Mouse (Mus musculus) forebrain, embryonic 15.5 days (tissue): Measurements from ENCODE around the gene Tsga10ip. TPM values are rescaled to one million over a fixed set of nuclear protein-coding genes. Genes with fewer than 3 reads are reported as not detected.

ENCODE experiments used
- ATAC-seq: fragments of 200-750 bp; cut with Nextera tagmentation; replicated peaks from 2 replicates; pipeline ENCODE4 v1.8.0; 2017; ENCODE audit warnings: mild to moderate bottlenecking, moderate TSS enrichment, moderate library complexity
- H3K27ac ChIP-seq: fragments of 300-500 bp; sonication (generic); replicated peaks from 2 replicates; pipeline ENCODE4 v1.5.1; 2015; ENCODE audit warnings: mild to moderate bottlenecking, inconsistent platforms
- H3K27me3 ChIP-seq: fragments of 300-500 bp; sonication (generic); 2 replicates; pipeline ENCODE4 v1.6.1; 2015; ENCODE audit warnings: inconsistent platforms
- H3K36me3 ChIP-seq: fragments of 300-500 bp; sonication (generic); 2 replicates; pipeline ENCODE4 v1.6.1; 2015; ENCODE audit warnings: mild to moderate bottlenecking, inconsistent platforms
- H3K4me1 ChIP-seq: fragments of 300-500 bp; sonication (generic); 2 replicates; pipeline ENCODE4 v1.6.1; 2015; ENCODE audit warnings: inconsistent platforms
- H3K4me2 ChIP-seq: fragments of 300-500 bp; sonication (generic); replicated peaks from 2 replicates; pipeline ENCODE4 v1.6.1; 2015; ENCODE audit warnings: mild to moderate bottlenecking, inconsistent platforms
- H3K4me3 ChIP-seq: fragments of 300-500 bp; sonication (generic); 2 replicates; pipeline ENCODE4 v1.5.1; 2015; ENCODE audit warnings: mild to moderate bottlenecking, inconsistent platforms
- H3K9ac ChIP-seq: fragments of 300-500 bp; sonication (generic); replicated peaks from 2 replicates; pipeline ENCODE4 v1.6.1; 2015; ENCODE audit warnings: mild to moderate bottlenecking, inconsistent platforms
- H3K9me3 ChIP-seq: fragments of 300-500 bp; sonication (generic); 2 replicates; pipeline ENCODE4 v1.6.1; 2016; ENCODE audit warnings: inconsistent platforms
- WGBS: fragments of 180-500 bp; shearing (Covaris S2); methylation state at CpG from one replicate; pipeline ENCODE4 v1.1.7; 2015; ENCODE audit warnings: mixed read lengths; 5-methylcytosine and 5-hydroxymethylcytosine counted together
- polyA plus RNA-seq: library from polyadenylated mRNA; unstranded; fragments of >200 nt; fragmentation: Nextera tagmentation; extraction: Ambion mirVana; gene quantifications from 2 replicates; pipeline ENCODE4 v1.2.1, GENCODE M21; 2015

The Tsga10ip gene
- polyA plus RNA-seq, 1 experiment from 2014 or later: not detected

GRCm38 (mm10) chr19:5430408-5430807, 28.1 kb upstream of the Tsga10ip start:
- Histone ChIP-seq H3K9me3 (no peaks in the 10 kb centered on the region), H3K9ac (no peak overlapping the region), H3K27ac (no peak overlapping the region), H3K4me1 (peaks cover 24% of the 10 kb centered on the region), H3K36me3 (peaks cover 6% of the 10 kb centered on the region), H3K27me3 (0 out of 2 replicates have a peak, but pooled peaks cover 3% of the 10 kb centered on the region), H3K4me2 (no peak overlapping the region), H3K4me3 (no peak overlapping the region)
- WGBS: 56% methylated on average over 1 of the region's 1 CpGs
- ATAC-seq: no peak

- Histone ChIP-seq H3K9ac (no peak overlapping the region), H3K4me1 (peaks cover 24% of the 10 kb centered on the region), H3K27ac (no peak overlapping the region; the same call in 1 of the 2 replicates), H3K9me3 (no peaks in the 10 kb centered on the region), H3K4me2 (no peak overlapping the region), H3K36me3 (peaks cover 6% of the 10 kb centered on the region), H3K27me3 (0 out of 2 replicates have a peak, but pooled peaks cover under 1% of the 10 kb centered on the region), H3K4me3 (no peak overlapping the region)
- ATAC-seq: no peak
- 64% methylated on average over 8 of the region's 8 CpGs for WGBS
These were observed 27.5 kb upstream of the Tsga10ip start for GRCm38 (mm10) chr19:5429806-5430205.

GRCm38 (mm10) chr19:5429219-5429618, 26.9 kb upstream of the Tsga10ip start:
- Histone ChIP-seq H3K9ac (no peak overlapping the region), H3K4me3 (no peak overlapping the region), H3K36me3 (peaks cover 6% of the 10 kb centered on the region), H3K4me2 (no peak overlapping the region), H3K9me3 (no peaks in the 10 kb centered on the region), H3K27ac (no peak overlapping the region), H3K4me1 (peaks cover 24% of the 10 kb centered on the region), H3K27me3 (no peaks in the 10 kb centered on the region)
- ATAC-seq: no peak
- 84% methylated on average over 4 of the region's 4 CpGs for WGBS

GRCm38 (mm10) chr19:5428083-5428482, 25.8 kb upstream of the Tsga10ip start:
- no peak overlapping the region for H3K9ac ChIP-seq
- H3K4me2 ChIP-seq: no peak overlapping the region
- no peaks in the 10 kb centered on the region for H3K9me3 ChIP-seq
- H3K4me3 ChIP-seq: no peak overlapping the region
- peaks cover 6% of the 10 kb centered on the region for H3K36me3 ChIP-seq
- peaks cover 28% of the 10 kb centered on the region for H3K4me1 ChIP-seq
- H3K27me3 ChIP-seq: no peaks in the 10 kb centered on the region
- no peak overlapping the region for H3K27ac ChIP-seq
- 92% methylated on average over 2 of the region's 2 CpGs for WGBS
- no peak for ATAC-seq

GRCm38 (mm10) chr19:5426640-5427290, 24.4 kb upstream of the Tsga10ip start:
- Histone ChIP-seq H3K36me3 (peaks cover 12% of the 10 kb centered on the region), H3K27ac (no peak overlapping the region), H3K4me3 (no peak overlapping the region), H3K4me1 (peaks cover 42% of the 10 kb centered on the region), H3K9ac (no peak overlapping the region), H3K9me3 (no peaks in the 10 kb centered on the region), H3K4me2 (no peak overlapping the region), H3K27me3 (no peaks in the 10 kb centered on the region)
- ATAC-seq: no peak
- WGBS: 93% methylated on average over 13 of the region's 13 CpGs

GRCm38 (mm10) chr19:5425906-5426565, 23.7 kb upstream of the Tsga10ip start:
- peaks cover 13% of the 10 kb centered on the region for H3K36me3 ChIP-seq
- peak overlapping the region; percentile 87; the same call in 1 of the 2 replicates for H3K27ac ChIP-seq
- H3K9ac ChIP-seq: peak overlapping the region; percentile 89
- H3K27me3 ChIP-seq: no peaks in the 10 kb centered on the region
- H3K4me1 ChIP-seq: peaks cover 43% of the 10 kb centered on the region
- no peak for ATAC-seq
- peak overlapping the region; percentile 67 for H3K4me2 ChIP-seq
- WGBS: 91% methylated on average over 18 of the region's 18 CpGs
- no peaks in the 10 kb centered on the region for H3K9me3 ChIP-seq
- H3K4me3 ChIP-seq: peak overlapping the region; percentile 81

- Histone ChIP-seq H3K9me3 (no peaks in the 10 kb centered on the region), H3K27ac (peak within 1 kb of the TSS; percentile 87), H3K36me3 (peaks cover 19% of the 10 kb centered on the region), H3K9ac (peak within 1 kb of the TSS; percentile 89), H3K4me1 (peaks cover 43% of the 10 kb centered on the region), H3K4me2 (peak within 1 kb of the TSS; percentile 80), H3K4me3 (peak within 1 kb of the TSS; percentile 81), H3K27me3 (no peaks in the 10 kb centered on the region)
- WGBS: under 1% methylated on average over 75 of the region's 87 CpGs
- ATAC-seq: peak; percentile 93
These were observed 22.7 kb upstream of the Tsga10ip start, which contains the start of the genes Drap1 and AI837181 for GRCm38 (mm10) chr19:5424782-5425741. Drap1 (minus strand) TSS chr19:5424979. AI837181 (plus strand) TSS chr19:5425144.

GRCm38 (mm10) chr19:5424092-5424781, 21.9 kb upstream of the Tsga10ip start:
- Histone ChIP-seq H3K9me3 (no peaks in the 10 kb centered on the region), H3K9ac (peak overlapping the region; percentile 66), H3K27ac (peak overlapping the region; percentile 85), H3K4me1 (peaks cover 43% of the 10 kb centered on the region), H3K4me2 (peak overlapping the region; percentile 80), H3K4me3 (peak overlapping the region; percentile 81), H3K27me3 (no peaks in the 10 kb centered on the region), H3K36me3 (peaks cover 22% of the 10 kb centered on the region)
- ATAC-seq: peak; percentile 17
- 3% methylated on average over 34 of the region's 48 CpGs for WGBS

- no peak overlapping the region for H3K27ac ChIP-seq
- H3K9me3 ChIP-seq: no peaks in the 10 kb centered on the region
- no peaks in the 10 kb centered on the region for H3K27me3 ChIP-seq
- peaks cover 43% of the 10 kb centered on the region for H3K4me1 ChIP-seq
- peaks cover 22% of the 10 kb centered on the region for H3K36me3 ChIP-seq
- peak overlapping the region; percentile 66 for H3K9ac ChIP-seq
- H3K4me2 ChIP-seq: peak overlapping the region; percentile 80
- H3K4me3 ChIP-seq: peak overlapping the region; percentile 81
- WGBS: 62% methylated on average over 12 of the region's 12 CpGs
- no peak for ATAC-seq
These were observed 21.2 kb upstream of the Tsga10ip start for GRCm38 (mm10) chr19:5423561-5423960.

GRCm38 (mm10) chr19:5422895-5423443, 20.6 kb upstream of the Tsga10ip start:
- WGBS: 75% methylated on average over 9 of the region's 9 CpGs
- peak overlapping the region; percentile 66; the same call in 1 of the 2 replicates for H3K9ac ChIP-seq
- no peak overlapping the region for H3K27ac ChIP-seq
- peak overlapping the region; percentile 80 for H3K4me2 ChIP-seq
- peak overlapping the region; percentile 81 for H3K4me3 ChIP-seq
- peaks cover 43% of the 10 kb centered on the region for H3K4me1 ChIP-seq
- no peaks in the 10 kb centered on the region for H3K27me3 ChIP-seq
- no peak for ATAC-seq
- H3K9me3 ChIP-seq: no peaks in the 10 kb centered on the region
- peaks cover 22% of the 10 kb centered on the region for H3K36me3 ChIP-seq

GRCm38 (mm10) chr19:5422267-5422666, 19.9 kb upstream of the Tsga10ip start:
- Histone ChIP-seq H3K4me2 (no peak overlapping the region), H3K4me3 (no peak overlapping the region), H3K9me3 (no peaks in the 10 kb centered on the region), H3K27ac (no peak overlapping the region), H3K27me3 (no peaks in the 10 kb centered on the region), H3K4me1 (peaks cover 43% of the 10 kb centered on the region), H3K36me3 (peaks cover 20% of the 10 kb centered on the region), H3K9ac (no peak overlapping the region)
- WGBS: 86% methylated on average over 10 of the region's 10 CpGs
- ATAC-seq: no peak
